Mouse (Mus musculus) bone marrow, adult 2 months (tissue): Measurements from ENCODE around the gene Fbxl16.

ENCODE experiments used
- CTCF ChIP-seq: fragments of 200-500 bp; IDR thresholded peaks from 2 replicates; pipeline ENCODE4 v1.5.1; 2011; ENCODE audit warnings: low read length, control low read depth; ENCODE audit not compliant: control insufficient read depth, insufficient read depth
- POLR2A ChIP-seq: fragments of 200-500 bp; IDR thresholded peaks from 2 replicates; pipeline ENCODE4 v1.6.1; 2011; ENCODE audit warnings: low read depth, mild to moderate bottlenecking, control low read depth, low read length, borderline replicate concordance; ENCODE audit not compliant: control insufficient read depth

GRCm38 (mm10) chr17:25828223-25828594, 19.3 kb downstream of the Fbxl16 start:
- no peak for TF ChIP-seq POLR2A
- TF ChIP-seq CTCF: no peak
